In genomic region chr1:179476461-179477156, GRCm38 (mm10) we compare ENCODE assay signal across 9 mouse cellular contexts. TPM values are rescaled to one million over a fixed set of nuclear protein-coding genes. Genes with fewer than 3 reads are reported as not detected.
DNase-seq lines count a peak whose midpoint lies in the region; ATAC-seq and TF ChIP-seq lines count a peak whose summit lies in the region.
"Had no signal": no experiment of that assay in that cellular context is flagged by ENCODE, and none has a peak within 500 bp of the region (broad histone marks: within the 10 kb centered on the region; RNA-seq: fewer than 3 reads in every experiment).

No protein-coding gene starts in this region.

- H3K9ac ChIP-seq in heart, embryonic 16.5 days (ENCODE audit: low read length): no peak overlapping the region
- H3K9ac ChIP-seq in MEL (ENCODE audit: control insufficient read depth, low read depth, low read length, poor library complexity, severe bottlenecking): no peak overlapping the region
- H3K9ac ChIP-seq in forebrain, embryonic 16.5 days (replicated peaks; ENCODE audit: low read depth, low read length): no peak overlapping the region

- no peak for DNase-seq in heart, postnatal 25 days (ENCODE audit: low spot score)
- peak; percentile 20 for DNase-seq in MEL (ENCODE audit: low read depth, low spot score)
- DNase-seq in lung, postnatal 36 days: peak; percentile 11
- no peak for DNase-seq in urinary bladder, postnatal 4 days (ENCODE audit: low spot score in 2 of 2)
- no peak for DNase-seq in gastrocnemius, postnatal 14 days
- DNase-seq in gastrocnemius, postnatal 36 days: no peak
- DNase-seq: thymus, adult 18-20 months had no signal

- intact Hi-C loops in heart, postnatal 25 days (cut with DNase I): loop anchor here (2.0 to 5.0 kb wide), 4 partner anchors 164 to 946 kb away; no protein-coding TSS in a partner anchor
- intact Hi-C loops in gastrocnemius, postnatal 14 days (cut with DNase I; ENCODE audit: low total_unique reads): loop anchor here (10.0 kb wide), 1 partner anchor 242 kb away; no protein-coding TSS in a partner anchor
- intact Hi-C loops in gastrocnemius, postnatal 36 days (cut with DNase I): loop anchor here (5.0 to 10.0 kb wide), 3 partner anchors 244 to 944 kb away; no protein-coding TSS in a partner anchor

- H3K27me3 ChIP-seq in heart, embryonic 16.5 days (ENCODE audit: control insufficient read depth, insufficient read depth, low read length): no peaks in the 10 kb centered on the region
- no peaks in the 10 kb centered on the region for H3K27me3 ChIP-seq in MEL (ENCODE audit: control insufficient read depth in 1 of 2, insufficient read depth in 2 of 2, low read length in 2 of 2)
- H3K27me3 ChIP-seq in forebrain, embryonic 16.5 days (replicated peaks; ENCODE audit: control insufficient read depth, insufficient read depth, low read length): no peaks in the 10 kb centered on the region

- 47% methylated on average over 6 of the region's 6 CpGs for WGBS in heart, embryonic 16.5 days
- WGBS in forebrain, embryonic 16.5 days: 56% methylated on average over 6 of the region's 6 CpGs

- ATAC-seq in heart, embryonic 16.5 days (replicated peaks; ENCODE audit: extremely low read depth, insufficient read depth, low FRiP score): peak; percentile 67
- peak; percentile 57 for ATAC-seq in forebrain, embryonic 16.5 days

- peak in 2 of 3 experiments; percentile 34 to 45; a peak in 3 of 6 replicates for TF ChIP-seq CTCF in MEL (IDR thresholded peaks at IDR 0.05 in 2 of 3, conservative IDR thresholded peaks at IDR 0.05 in 1 of 3; ENCODE audit: control insufficient read depth in 1 of 3, insufficient read depth in 1 of 3, low read depth in 2 of 3, low read length in 3 of 3, poor library complexity in 1 of 3, severe bottlenecking in 1 of 3)

- no peak overlapping the region for H3K4me3 ChIP-seq in heart, embryonic 16.5 days (ENCODE audit: low read length)
- no peak overlapping the region for H3K4me3 ChIP-seq in MEL (ENCODE audit: control insufficient read depth in 1 of 2, insufficient read depth in 1 of 2, low read depth in 2 of 2, low read length in 2 of 2)
- no peak overlapping the region for H3K4me3 ChIP-seq in forebrain, embryonic 16.5 days (replicated peaks; ENCODE audit: low read length)

- peaks cover 13% of the 10 kb centered on the region for H3K9me3 ChIP-seq in heart, embryonic 16.5 days (replicated peaks; ENCODE audit: control insufficient read depth, low read length)
- H3K9me3 ChIP-seq in MEL (replicated peaks; ENCODE audit: insufficient read depth, low read length): no peaks in the 10 kb centered on the region
- no peaks in the 10 kb centered on the region for H3K9me3 ChIP-seq in forebrain, embryonic 16.5 days (ENCODE audit: control insufficient read depth, low read length)

- 0 out of 2 replicates have a peak, but pooled peaks cover 2% of the 10 kb centered on the region for H3K4me1 ChIP-seq in heart, embryonic 16.5 days (ENCODE audit: control insufficient read depth, insufficient read depth, low read length)
- H3K4me1 ChIP-seq in MEL (ENCODE audit: control insufficient read depth in 1 of 2, insufficient read depth in 2 of 2, low read length in 2 of 2): no peaks in the 10 kb centered on the region
- no peaks in the 10 kb centered on the region for H3K4me1 ChIP-seq in forebrain, embryonic 16.5 days (replicated peaks; ENCODE audit: control insufficient read depth, insufficient read depth, low read length)

- no peak overlapping the region for H3K4me2 ChIP-seq in heart, embryonic 16.5 days (ENCODE audit: low read depth, low read length)
- H3K4me2 ChIP-seq in forebrain, embryonic 16.5 days (ENCODE audit: low read length): no peak overlapping the region

- peaks cover 7% of the 10 kb centered on the region; the same call in 1 of the 2 replicates for H3K36me3 ChIP-seq in heart, embryonic 16.5 days (ENCODE audit: control insufficient read depth, insufficient read depth)
- H3K36me3 ChIP-seq in MEL (ENCODE audit: control insufficient read depth in 1 of 2, insufficient read depth in 2 of 2, low read length in 2 of 2): no peaks in the 10 kb centered on the region; a peak in 1 of 4 replicates
- no peaks in the 10 kb centered on the region for H3K36me3 ChIP-seq in forebrain, embryonic 16.5 days (ENCODE audit: control insufficient read depth, insufficient read depth)

- no peak overlapping the region for H3K27ac ChIP-seq in heart, embryonic 16.5 days (ENCODE audit: low read length)
- no peak overlapping the region for H3K27ac ChIP-seq in MEL (ENCODE audit: control insufficient read depth, low read depth, low read length)
- no peak overlapping the region for H3K27ac ChIP-seq in forebrain, embryonic 16.5 days (ENCODE audit: low read length)

- H3K79me2 ChIP-seq in MEL (ENCODE audit: control insufficient read depth, insufficient read depth, low read length, poor library complexity): no peaks in the 10 kb centered on the region

- TF ChIP-seq EP300 in MEL (IDR thresholded peaks at IDR 0.05; ENCODE audit: low read depth in 1 of 2, low read length in 2 of 2): no peak

- TF ChIP-seq RAD21 in MEL (IDR thresholded peaks at IDR 0.05; ENCODE audit: low read depth, low read length): no peak

- TF ChIP-seq POLR2A in MEL (IDR thresholded peaks at IDR 0.05; ENCODE audit: control insufficient read depth in 1 of 2, insufficient read depth in 1 of 2, low read depth in 1 of 2, low read length in 2 of 2, poor library complexity in 1 of 2): no peak

TF ChIP-seq in MEL, 35 proteins besides CTCF, POLR2A, EP300 and RAD21:
- TF ChIP-seq SMC3 (IDR thresholded peaks at IDR 0.05; ENCODE audit: low read depth, low read length) (peak; percentile 17; the same call in 1 of the 2 replicates), TAL1 (IDR thresholded peaks at IDR 0.05; ENCODE audit: low read length) (no peak), MYB (IDR thresholded peaks at IDR 0.05; ENCODE audit: low read depth, low read length) (no peak)
TF ChIP-seq in MEL: peak in this region for 1.

RNA-seq across cellular contexts. Expression of gene Smyd3, which starts 41.2 kb away (rescaled TPM):
- 11.1 and 13.3 TPM in 2 replicates for polyA plus RNA-seq in heart, embryonic 16.5 days (2015; fragmentation: Nextera tagmentation; extraction: Ambion mirVana)
- 1 to 10 TPM; 5.6 to 6.0 TPM for total RNA-seq in heart, postnatal 25 days (2021)
- total RNA-seq in MEL (2012; rRNA removed): 17.4 and 18.2 TPM in 2 replicates
- polyA plus RNA-seq in MEL (2012; ENCODE audit: insufficient read depth in 1 of 2, insufficient read length in 2 of 2, low read depth in 1 of 2, low replicate concordance in 2 of 2, missing spikeins in 1 of 2): 10 to 100 TPM in 1 of 2 experiments, not detected in 1; 13.3 TPM
- polyA plus RNA-seq in forebrain, embryonic 16.5 days (2015; fragmentation: Nextera tagmentation; extraction: Ambion mirVana): 29.3 and 29.4 TPM in 2 replicates
- 1 to 10 TPM; 4.3 to 5.1 TPM for total RNA-seq in gastrocnemius, postnatal 14 days (2021)
- total RNA-seq in gastrocnemius, postnatal 36 days (2021): 1 to 10 TPM; 3.4 to 4.6 TPM

Comparison
In these comparisons a context has a peak if more than half of its experiments do, and no peak if none do; other contexts are left out.
1. DNase-seq: peak in MEL (single experiment) and lung, postnatal 36 days (single experiment); none in heart, postnatal 25 days (single experiment), urinary bladder, postnatal 4 days (0 of 2), gastrocnemius, postnatal 14 days (single experiment) and gastrocnemius, postnatal 36 days (0 of 2).